Comparison of ENCODE assay signal across 10 mouse cellular contexts in genomic region chr7:19155825-19156475, GRCm38 (mm10). TPM values are rescaled to one million over a fixed set of nuclear protein-coding genes. Genes with fewer than 3 reads are reported as not detected.
DNase-seq lines count a peak whose midpoint lies in the region; ATAC-seq and TF ChIP-seq lines count a peak whose summit lies in the region.
"Had no signal": no experiment of that assay in that cellular context is flagged by ENCODE, and none has a peak within 500 bp of the region (broad histone marks: within the 10 kb centered on the region; RNA-seq: fewer than 3 reads in every experiment).

No protein-coding gene starts in this region.

- H3K9ac ChIP-seq in heart, adult 2 months (ENCODE audit: low read depth, low read length): no peak overlapping the region
- no peak overlapping the region for H3K9ac ChIP-seq in midbrain, postnatal 0 days (replicated peaks; ENCODE audit: low read length, poor library complexity, severe bottlenecking)
- no peak overlapping the region for H3K9ac ChIP-seq in midbrain, embryonic 15.5 days
- H3K9ac ChIP-seq: forebrain, embryonic 15.5 days had no signal

- intact Hi-C loops in heart, adult 2 months (cut with DNase I): loop anchor here (5.0 kb wide), 1 partner anchor 51 kb away; no protein-coding TSS in a partner anchor

- peaks cover 3% of the 10 kb centered on the region for H3K4me1 ChIP-seq in heart, adult 2 months (ENCODE audit: control insufficient read depth, insufficient read depth, low read length)
- peaks cover 8% of the 10 kb centered on the region; the same call in 1 of the 2 replicates for H3K4me1 ChIP-seq in midbrain, postnatal 0 days (ENCODE audit: insufficient read depth, low read length)
- H3K4me1 ChIP-seq in midbrain, embryonic 15.5 days: peaks cover 29% of the 10 kb centered on the region
- H3K4me1 ChIP-seq in olfactory bulb, adult 2 months (ENCODE audit: control insufficient read depth, insufficient read depth, low read length): peaks cover 43% of the 10 kb centered on the region

- H3K36me3 ChIP-seq in heart, adult 2 months (ENCODE audit: control insufficient read depth, insufficient read depth, low read length): no peaks in the 10 kb centered on the region
- peaks cover 32% of the 10 kb centered on the region for H3K36me3 ChIP-seq in midbrain, postnatal 0 days (ENCODE audit: insufficient read depth, low read length)
- peaks cover 18% of the 10 kb centered on the region; the same call in 1 of the 2 replicates for H3K36me3 ChIP-seq in midbrain, embryonic 15.5 days (replicated peaks)

- no peak for ATAC-seq in midbrain, postnatal 0 days (ENCODE audit: low FRiP score)
- no peak for ATAC-seq in midbrain, embryonic 15.5 days (replicated peaks)
- ATAC-seq: forebrain, embryonic 15.5 days had no signal

- WGBS in heart, adult 2 months: 67% methylated on average over 13 of the region's 13 CpGs
- WGBS in midbrain, postnatal 0 days: 60% methylated on average over 13 of the region's 13 CpGs
- WGBS in midbrain, embryonic 15.5 days: 58% methylated on average over 13 of the region's 13 CpGs
- 34% methylated on average over 13 of the region's 13 CpGs for WGBS in olfactory bulb, adult 2 months

- H3K4me3 ChIP-seq in heart, adult 2 months: no peak overlapping the region
- no peak overlapping the region for H3K4me3 ChIP-seq in midbrain, postnatal 0 days (ENCODE audit: low read depth, low read length)
- no peak overlapping the region for H3K4me3 ChIP-seq in midbrain, embryonic 15.5 days
- no peak overlapping the region for H3K4me3 ChIP-seq in olfactory bulb, adult 2 months (ENCODE audit: insufficient read depth, low read depth, low read length)
- H3K4me3 ChIP-seq: forebrain, embryonic 15.5 days had no signal

- no peaks in the 10 kb centered on the region for H3K9me3 ChIP-seq in midbrain, postnatal 0 days (ENCODE audit: low read length)
- no peaks in the 10 kb centered on the region for H3K9me3 ChIP-seq in midbrain, embryonic 15.5 days
- H3K9me3 ChIP-seq: forebrain, embryonic 15.5 days had no signal

- H3K27ac ChIP-seq in heart, adult 2 months: no peak overlapping the region
- H3K27ac ChIP-seq in midbrain, postnatal 0 days (ENCODE audit: low read depth, low read length): no peak overlapping the region
- H3K27ac ChIP-seq in midbrain, embryonic 15.5 days: no peak overlapping the region
- H3K27ac ChIP-seq in olfactory bulb, adult 2 months (ENCODE audit: insufficient read depth, low read depth, low read length): peak overlapping the region; percentile 40; the same call in 1 of the 2 replicates
- H3K27ac ChIP-seq: forebrain, embryonic 15.5 days had no signal

- no peak overlapping the region for H3K4me2 ChIP-seq in midbrain, postnatal 0 days (ENCODE audit: low read depth, low read length, poor library complexity, severe bottlenecking)
- H3K4me2 ChIP-seq in midbrain, embryonic 15.5 days: no peak overlapping the region
- H3K4me2 ChIP-seq: forebrain, embryonic 15.5 days had no signal

- DNase-seq in heart, adult 2 months: no peak
- no peak for DNase-seq in heart, adult 9 months (ENCODE audit: low spot score in 2 of 2)
- DNase-seq in midbrain, postnatal 0 days (ENCODE audit: low spot score): no peak
- DNase-seq in adrenal gland, adult 8-10 months: peak; percentile 57
- no peak for DNase-seq in urinary bladder, adult 2 months (ENCODE audit: low spot score)
- DNase-seq in layer of hippocampus, adult 9-11 months: no peak
- DNase-seq: lung, postnatal 14 days had no signal

- H3K79me2 ChIP-seq in heart, adult 2 months (replicated peaks; ENCODE audit: control insufficient read depth, insufficient read depth, low read length): no peaks in the 10 kb centered on the region

- no peak for TF ChIP-seq EP300 in heart, adult 2 months (IDR thresholded peaks at IDR 0.05; ENCODE audit: insufficient read depth, low read depth, low read length)

- peaks cover 2% of the 10 kb centered on the region; the same call in 1 of the 2 replicates for H3K27me3 ChIP-seq in heart, adult 2 months (ENCODE audit: control insufficient read depth, insufficient read depth, low read length)
- H3K27me3 ChIP-seq in midbrain, postnatal 0 days (ENCODE audit: insufficient read depth, low read length): no peaks in the 10 kb centered on the region
- peaks cover 12% of the 10 kb centered on the region for H3K27me3 ChIP-seq in midbrain, embryonic 15.5 days (replicated peaks)

- TF ChIP-seq CTCF in heart, adult 2 months (IDR thresholded peaks at IDR 0.05): peak; percentile 42
- peak; percentile 49 for TF ChIP-seq CTCF in midbrain, postnatal 0 days (IDR thresholded peaks at IDR 0.05)
- no peak for TF ChIP-seq CTCF in olfactory bulb, adult 2 months (IDR thresholded peaks at IDR 0.05; ENCODE audit: insufficient read depth, low read depth, low read length)

- TF ChIP-seq POLR2A in heart, adult 2 months (IDR thresholded peaks at IDR 0.05; ENCODE audit: insufficient read depth, low read depth, low read length): no peak
- no peak for TF ChIP-seq POLR2A in olfactory bulb, adult 2 months (IDR thresholded peaks at IDR 0.05; ENCODE audit: insufficient read depth, low read depth, low read length)

RNA-seq across cellular contexts. Expression of gene Snrpd2, which starts 6.4 kb away (rescaled TPM):
- total RNA-seq in heart, adult 2 months (2021): 10 to 100 TPM; 58.7 to 68.7 TPM
- polyA plus RNA-seq in heart, adult 2 months (2012; rRNA removed): 28.6 and 34.7 TPM in 2 replicates
- 31.4 and 36.7 TPM in 2 replicates for total RNA-seq in midbrain, postnatal 0 days (2014; rRNA removed)
- polyA plus RNA-seq in midbrain, postnatal 0 days (2015; fragmentation: Nextera tagmentation; extraction: Ambion mirVana): 115 and 116 TPM in 2 replicates
- polyA plus RNA-seq in midbrain, embryonic 15.5 days (2015; fragmentation: Nextera tagmentation; extraction: Ambion mirVana): 109 and 112 TPM in 2 replicates
- 10 to 100 TPM; 86.1 to 97.7 (median 92.4) TPM for total RNA-seq in adrenal gland, adult 8-10 months (2022)
- polyA plus RNA-seq in olfactory bulb, adult 2 months (2012; ENCODE audit: insufficient read depth, insufficient read length, low replicate concordance, missing spikeins): not detected in 2 replicates
- polyA plus RNA-seq in urinary bladder, adult 2 months (2012; rRNA removed): 122 and 124 TPM in 2 replicates

RNA-seq across cellular contexts. Expression of gene Qpctl, which starts 6.9 kb away (rescaled TPM):
- total RNA-seq in heart, adult 2 months (2021): 1 to 10 TPM; 3.8 to 4.6 TPM
- polyA plus RNA-seq in heart, adult 2 months (2012; rRNA removed): 5.3 and 6.3 TPM in 2 replicates
- 17.3 and 17.8 TPM in 2 replicates for total RNA-seq in midbrain, postnatal 0 days (2014; rRNA removed)
- polyA plus RNA-seq in midbrain, postnatal 0 days (2015; fragmentation: Nextera tagmentation; extraction: Ambion mirVana): 30.2 and 32.5 TPM in 2 replicates
- 26.4 and 27.0 TPM in 2 replicates for polyA plus RNA-seq in midbrain, embryonic 15.5 days (2015; fragmentation: Nextera tagmentation; extraction: Ambion mirVana)
- total RNA-seq in adrenal gland, adult 8-10 months (2022): 10 to 100 TPM; 18.0 to 24.0 (median 23.9) TPM
- polyA plus RNA-seq in olfactory bulb, adult 2 months (2012; ENCODE audit: insufficient read depth, insufficient read length, low replicate concordance, missing spikeins): not detected in 2 replicates
- polyA plus RNA-seq in urinary bladder, adult 2 months (2012; rRNA removed): 11.1 and 13.1 TPM in 2 replicates

RNA-seq across cellular contexts. Expression of gene Gipr, which starts 10.0 kb away (rescaled TPM):
- under 1 TPM in 1 of 2 experiments, not detected in 1; 0.16 TPM for total RNA-seq in heart, adult 2 months (2021)
- 2.5 and 3.0 TPM in 2 replicates for polyA plus RNA-seq in heart, adult 2 months (2012; rRNA removed)
- 2.3 and 7.4 TPM in 2 replicates for total RNA-seq in midbrain, postnatal 0 days (2014; rRNA removed)
- polyA plus RNA-seq in midbrain, postnatal 0 days (2015; fragmentation: Nextera tagmentation; extraction: Ambion mirVana): 1.7 and 2.3 TPM in 2 replicates
- polyA plus RNA-seq in midbrain, embryonic 15.5 days (2015; fragmentation: Nextera tagmentation; extraction: Ambion mirVana): 3.5 and 4.3 TPM in 2 replicates
- 1 to 10 TPM in 1 of 4 experiments, under 1 TPM in 3; 0.17 to 1.5 (median 0.64) TPM for total RNA-seq in adrenal gland, adult 8-10 months (2022)
- polyA plus RNA-seq in olfactory bulb, adult 2 months (2012; ENCODE audit: insufficient read depth, insufficient read length, low replicate concordance, missing spikeins): not detected in 2 replicates
- 0.09 and 0.28 TPM in 2 replicates for polyA plus RNA-seq in urinary bladder, adult 2 months (2012; rRNA removed)

RNA-seq across cellular contexts. Expression of gene Eml2, which starts 20.3 kb away (rescaled TPM):
- total RNA-seq in heart, adult 2 months (2021): 10 to 100 TPM; 35.6 to 38.7 TPM
- 37.3 and 38.8 TPM in 2 replicates for polyA plus RNA-seq in heart, adult 2 months (2012; rRNA removed)
- total RNA-seq in midbrain, postnatal 0 days (2014; rRNA removed): 83.7 and 89.0 TPM in 2 replicates
- 13.1 and 13.4 TPM in 2 replicates for polyA plus RNA-seq in midbrain, postnatal 0 days (2015; fragmentation: Nextera tagmentation; extraction: Ambion mirVana)
- polyA plus RNA-seq in midbrain, embryonic 15.5 days (2015; fragmentation: Nextera tagmentation; extraction: Ambion mirVana): 8.9 and 10.8 TPM in 2 replicates
- 10 to 100 TPM; 56.2 to 79.2 (median 69.6) TPM for total RNA-seq in adrenal gland, adult 8-10 months (2022)
- polyA plus RNA-seq in olfactory bulb, adult 2 months (2012; ENCODE audit: insufficient read depth, insufficient read length, low replicate concordance, missing spikeins): not detected in 2 replicates
- 58.3 and 61.8 TPM in 2 replicates for polyA plus RNA-seq in urinary bladder, adult 2 months (2012; rRNA removed)

RNA-seq across cellular contexts. Expression of gene Fbxo46, which starts 36.3 kb away (rescaled TPM):
- total RNA-seq in heart, adult 2 months (2021): 1 to 10 TPM; 4.5 to 5.2 TPM
- polyA plus RNA-seq in heart, adult 2 months (2012; rRNA removed): 3.3 and 5.4 TPM in 2 replicates
- 19.8 and 20.6 TPM in 2 replicates for total RNA-seq in midbrain, postnatal 0 days (2014; rRNA removed)
- polyA plus RNA-seq in midbrain, postnatal 0 days (2015; fragmentation: Nextera tagmentation; extraction: Ambion mirVana): 9.9 and 11.6 TPM in 2 replicates
- 21.1 and 21.4 TPM in 2 replicates for polyA plus RNA-seq in midbrain, embryonic 15.5 days (2015; fragmentation: Nextera tagmentation; extraction: Ambion mirVana)
- total RNA-seq in adrenal gland, adult 8-10 months (2022): 10 to 100 TPM; 13.6 to 17.6 (median 16.1) TPM
- not detected in 2 replicates for polyA plus RNA-seq in olfactory bulb, adult 2 months (2012; ENCODE audit: insufficient read depth, insufficient read length, low replicate concordance, missing spikeins)
- polyA plus RNA-seq in urinary bladder, adult 2 months (2012; rRNA removed): 7.2 and 7.7 TPM in 2 replicates

Comparison
In these comparisons a context has a peak if more than half of its experiments do, and no peak if none do; other contexts are left out.
1. RNA of gene Snrpd2, which starts 6.4 kb away (polyA plus RNA-seq): 122 to 124 TPM in urinary bladder, adult 2 months, 115 to 116 TPM in midbrain, postnatal 0 days, 109 to 112 TPM in midbrain, embryonic 15.5 days and 28.6 to 34.7 TPM in heart, adult 2 months; not detected in olfactory bulb, adult 2 months; every median in the first group is over 10 times any median in the second.